Mouse (Mus musculus): ENCODE data around the gene Krtap4-6.
"Not testable (repeated sequence)": the region's sequence is repeated elsewhere in the genome, so short reads cannot be mapped to it uniquely, and the experiment has no call there.

Krtap4-6 gene

GRCm38 (mm10) chr11:99665860-99666259, at the start of gene Krtap4-6:
TSS of gene Krtap4-6 (minus strand) at chr11:99665960.
- DNase-seq (ENCODE audit: low read depth): no peak

- DNase-seq (ENCODE audit: low read depth): no peak
Measured at GRCm38 (mm10) chr11:99690463-99690862, 24.7 kb upstream of the Krtap4-6 start, which contains the start of gene Gm14190. TSS of gene Gm14190 (minus strand) at chr11:99690740.

- DNase-seq (ENCODE audit: low read depth): not testable (repeated sequence)
Measured at GRCm38 (mm10) chr11:99685235-99685634, 19.5 kb upstream of the Krtap4-6 start.

- no peak for DNase-seq (ENCODE audit: low read depth)
Measured at GRCm38 (mm10) chr11:99683481-99683880, 17.7 kb upstream of the Krtap4-6 start.

- DNase-seq (ENCODE audit: low read depth): no peak
Measured at GRCm38 (mm10) chr11:99662802-99663201, 3.0 kb downstream of the Krtap4-6 start.

GRCm38 (mm10) chr11:99659256-99659655, 6.5 kb downstream of the Krtap4-6 start:
- DNase-seq (ENCODE audit: low read depth): no peak

GRCm38 (mm10) chr11:99658467-99659010, 7.2 kb downstream of the Krtap4-6 start, which contains the start of gene Gm11563:
TSS of gene Gm11563 (minus strand) at chr11:99658960.
- DNase-seq (ENCODE audit: low read depth): not testable (repeated sequence)

- no peak for DNase-seq (ENCODE audit: low read depth)
Measured at GRCm38 (mm10) chr11:99657051-99657450, 8.7 kb downstream of the Krtap4-6 start.

GRCm38 (mm10) chr11:99650136-99650535, 15.6 kb downstream of the Krtap4-6 start, which contains the start of gene Gm11555:
TSS of gene Gm11555 (minus strand) at chr11:99650236.
- DNase-seq (ENCODE audit: low read depth): no peak

- no peak for DNase-seq (ENCODE audit: low read depth)
Measured at GRCm38 (mm10) chr11:99646444-99646843, 19.3 kb downstream of the Krtap4-6 start.

- DNase-seq (ENCODE audit: low read depth): no peak
Measured at GRCm38 (mm10) chr11:99644351-99644750, 21.4 kb downstream of the Krtap4-6 start.

- not testable (repeated sequence) for DNase-seq (ENCODE audit: low read depth)
Measured at GRCm38 (mm10) chr11:99643635-99644139, 22.1 kb downstream of the Krtap4-6 start, which contains the start of gene Krtap4-7. TSS of gene Krtap4-7 (minus strand) at chr11:99644089.

- DNase-seq (ENCODE audit: low read depth): no peak
Measured at GRCm38 (mm10) chr11:99640926-99641325, 24.8 kb downstream of the Krtap4-6 start.

- DNase-seq (ENCODE audit: low read depth): no peak
Measured at GRCm38 (mm10) chr11:99637086-99637485, 28.7 kb downstream of the Krtap4-6 start.

GRCm38 (mm10) chr11:99634653-99635134, 31.1 kb downstream of the Krtap4-6 start, which contains the start of gene Krtap4-2:
TSS of gene Krtap4-2 (minus strand) at chr11:99635084.
- DNase-seq (ENCODE audit: low read depth): no peak

GRCm38 (mm10) chr11:99633293-99633692, 32.5 kb downstream of the Krtap4-6 start:
- DNase-seq (ENCODE audit: low read depth): no peak

- no peak for DNase-seq (ENCODE audit: low read depth)
Measured at GRCm38 (mm10) chr11:99630890-99631289, 34.9 kb downstream of the Krtap4-6 start.

GRCm38 (mm10) chr11:99628138-99628537, 37.6 kb downstream of the Krtap4-6 start, which contains the start of gene Krtap4-1:
TSS of gene Krtap4-1 (minus strand) at chr11:99628238.
- no peak for DNase-seq (ENCODE audit: low read depth)

- DNase-seq (ENCODE audit: low read depth): no peak
Measured at GRCm38 (mm10) chr11:99620335-99620734, 45.4 kb downstream of the Krtap4-6 start, which contains the start of gene Gm11562. TSS of gene Gm11562 (minus strand) at chr11:99620435.

All from c-Kit-positive CD71-positive TER-119-negative erythroid progenitor cells, embryonic 14.5 days (primary cell).